Mouse (Mus musculus) forebrain, embryonic 14.5 days (tissue): ENCODE results near the gene Baiap2. TPM values are rescaled to one million over a fixed set of nuclear protein-coding genes. Genes with fewer than 3 reads are reported as not detected.

ENCODE experiments used
- ATAC-seq: fragments of 200-750 bp; cut with Nextera tagmentation; 2 replicates; pipeline ENCODE4 v1.8.0; 2017; ENCODE audit warnings: mild to moderate bottlenecking, moderate library complexity
- DNase-seq: peaks from one replicate; pipeline ENCODE4 v3.0.0-alpha.2; 2015; ENCODE audit warnings: low spot score
- H3K27ac ChIP-seq: fragments of 300-500 bp; sonication (generic); 2 replicates; pipeline ENCODE4 v1.5.1; 2014; ENCODE audit warnings: low read depth, mild to moderate bottlenecking, control low read depth, low read length, moderate library complexity
- H3K27me3 ChIP-seq: fragments of 300-500 bp; sonication (generic); replicated peaks from 2 replicates; pipeline ENCODE4 v1.6.1; 2014; ENCODE audit warnings: low read length, control low read depth, mixed read lengths; ENCODE audit not compliant: control insufficient read depth, insufficient read depth
- H3K36me3 ChIP-seq: fragments of 300-500 bp; sonication (generic); 2 replicates; pipeline ENCODE4 v1.6.1; 2014; ENCODE audit warnings: low read length, control low read depth; ENCODE audit not compliant: control insufficient read depth, insufficient read depth
- H3K4me1 ChIP-seq: fragments of 300-500 bp; sonication (generic); 2 replicates; pipeline ENCODE4 v1.6.1; 2014; ENCODE audit warnings: antibody characterized with exemption, low read length, control low read depth; ENCODE audit not compliant: control insufficient read depth, insufficient read depth
- H3K4me2 ChIP-seq: fragments of 300-500 bp; sonication (generic); 2 replicates; pipeline ENCODE4 v1.6.1; 2014; ENCODE audit warnings: mild to moderate bottlenecking, control low read depth, low read length
- H3K4me3 ChIP-seq: fragments of 300-500 bp; sonication (generic); 2 replicates; pipeline ENCODE4 v1.5.1; 2014; ENCODE audit warnings: low read depth, low read length, control low read depth
- H3K9ac ChIP-seq: fragments of 300-500 bp; sonication (generic); 2 replicates; pipeline ENCODE4 v1.6.1; 2014; ENCODE audit warnings: mild to moderate bottlenecking, low read length, control low read depth, moderate library complexity
- H3K9me3 ChIP-seq: fragments of 300-500 bp; sonication (generic); replicated peaks from 2 replicates; pipeline ENCODE4 v1.6.1; 2016; ENCODE audit warnings: low read length, control low read depth, mixed read lengths; ENCODE audit not compliant: control insufficient read depth
- WGBS: fragments of 180-500 bp; shearing (Covaris S2); extraction: QIAGEN DNeasy Blood & Tissue Kit; methylation state at CpG from one replicate; pipeline ENCODE4 v1.1.7; 2014; 5-methylcytosine and 5-hydroxymethylcytosine counted together
- polyA plus RNA-seq: library from polyadenylated mRNA; unstranded; fragments of >200 nt; fragmentation: Nextera tagmentation; extraction: Ambion mirVana; gene quantifications from 2 replicates; pipeline ENCODE4 v1.2.1, GENCODE M21; 2014

Gene Baiap2
- polyA plus RNA-seq, 1 experiment from 2014 or later = 18.7 TPM

DNA sequence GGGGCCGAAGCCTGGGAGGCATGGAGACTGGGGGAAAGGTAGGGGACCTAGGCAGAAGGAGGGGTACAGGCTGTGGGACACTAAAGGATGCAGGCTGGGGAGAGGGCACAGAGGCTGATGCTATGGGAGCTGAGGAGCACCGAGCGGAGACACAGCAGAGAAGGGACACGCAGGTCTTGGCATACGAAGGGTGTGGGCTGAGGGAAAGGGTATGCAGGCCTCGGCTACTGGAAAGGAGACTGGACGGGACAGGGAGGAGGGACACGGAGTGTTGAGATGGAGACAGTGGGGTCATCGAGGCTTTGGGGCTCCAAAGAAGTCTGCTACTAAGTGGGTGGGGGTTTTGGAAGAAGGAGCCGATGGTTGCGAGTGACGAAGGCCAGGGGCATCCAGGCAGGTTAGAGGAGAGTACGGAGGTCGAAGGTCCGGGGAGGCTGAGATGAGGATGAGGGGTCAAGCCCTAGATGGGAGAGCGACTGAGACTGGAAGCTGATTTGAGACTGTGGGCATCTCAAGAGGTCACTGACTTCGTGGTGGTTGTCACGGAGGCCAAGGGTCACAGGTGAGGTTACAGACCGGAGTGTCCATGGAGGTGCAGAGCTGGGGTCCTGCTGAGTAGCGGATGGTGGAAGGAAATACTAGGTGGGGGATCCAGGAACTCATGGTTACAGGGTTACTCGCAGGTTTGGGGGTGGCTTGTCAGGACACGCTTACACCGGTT is 105.1 kb downstream of the Baiap2 start:
- DNase-seq = peak; percentile 28
- H3K4me3 ChIP-seq = peak overlapping the region; percentile 66
- ATAC-seq = peak; percentile 37
- peak overlapping the region; percentile 81 for H3K27ac ChIP-seq
- H3K9me3 ChIP-seq = no peaks in the 10 kb centered on the region
- H3K27me3 ChIP-seq = no peaks in the 10 kb centered on the region
- peak overlapping the region; percentile 87 for H3K9ac ChIP-seq
- peaks cover 17% of the 10 kb centered on the region for H3K4me1 ChIP-seq
- 12% methylated on average over 23 of the region's 23 CpGs for WGBS
- no peaks in the 10 kb centered on the region for H3K36me3 ChIP-seq
- peak overlapping the region; percentile 80 for H3K4me2 ChIP-seq

DNA sequence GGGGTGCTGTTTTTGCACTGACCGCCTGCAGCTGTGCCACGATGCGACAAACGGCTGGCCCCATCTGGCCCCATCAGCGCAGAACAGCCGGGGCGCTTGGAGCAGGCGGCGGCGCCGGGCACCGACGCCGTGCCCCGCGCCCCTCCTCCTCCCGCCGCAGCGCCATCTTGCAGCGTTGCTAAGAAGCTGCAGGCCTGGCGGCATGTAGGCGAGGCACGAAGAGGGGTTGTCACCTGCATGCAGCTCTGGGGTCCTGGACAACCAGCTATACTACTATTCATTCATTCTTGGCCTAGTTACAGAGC is 105.6 kb downstream of the Baiap2 start:
- Histone ChIP-seq H3K9ac (peak overlapping the region; percentile 87; the same call in 1 of the 2 replicates), H3K36me3 (no peaks in the 10 kb centered on the region), H3K4me1 (peaks cover 17% of the 10 kb centered on the region), H3K27ac (no peak overlapping the region), H3K9me3 (no peaks in the 10 kb centered on the region), H3K4me2 (peak overlapping the region; percentile 80), H3K4me3 (peak overlapping the region; percentile 66), H3K27me3 (no peaks in the 10 kb centered on the region)
- 1% methylated on average over 23 of the region's 23 CpGs for WGBS
- DNase-seq = peak; percentile 80
- peak; percentile 64 for ATAC-seq

DNA sequence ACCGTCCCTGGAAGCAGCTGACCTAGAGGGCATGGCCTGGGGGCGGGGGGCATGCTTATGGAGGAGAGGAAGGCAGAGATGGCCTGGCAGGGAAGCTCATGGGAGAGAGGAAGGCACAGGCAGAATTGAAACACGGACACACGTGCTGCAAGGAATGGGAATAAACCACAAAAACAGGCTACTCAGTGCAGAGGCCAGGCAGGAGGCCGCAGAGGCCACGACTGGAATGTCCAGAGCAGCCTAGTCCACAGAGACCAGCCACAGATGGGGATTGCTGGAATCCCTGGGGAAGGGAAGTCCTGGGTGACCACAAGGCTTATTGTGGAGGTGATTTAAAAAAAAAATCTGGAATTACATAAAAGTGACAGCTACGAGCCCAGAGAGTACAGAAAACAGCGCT is 106.5 kb downstream of the Baiap2 start:
- WGBS = 86% methylated on average over 8 of the region's 8 CpGs
- Histone ChIP-seq H3K36me3 (no peaks in the 10 kb centered on the region), H3K4me3 (no peak overlapping the region), H3K9me3 (no peaks in the 10 kb centered on the region), H3K27me3 (no peaks in the 10 kb centered on the region), H3K4me1 (peaks cover 17% of the 10 kb centered on the region), H3K9ac (no peak overlapping the region), H3K4me2 (no peak overlapping the region), H3K27ac (no peak overlapping the region)
- ATAC-seq = no peak
- DNase-seq = no peak

DNA sequence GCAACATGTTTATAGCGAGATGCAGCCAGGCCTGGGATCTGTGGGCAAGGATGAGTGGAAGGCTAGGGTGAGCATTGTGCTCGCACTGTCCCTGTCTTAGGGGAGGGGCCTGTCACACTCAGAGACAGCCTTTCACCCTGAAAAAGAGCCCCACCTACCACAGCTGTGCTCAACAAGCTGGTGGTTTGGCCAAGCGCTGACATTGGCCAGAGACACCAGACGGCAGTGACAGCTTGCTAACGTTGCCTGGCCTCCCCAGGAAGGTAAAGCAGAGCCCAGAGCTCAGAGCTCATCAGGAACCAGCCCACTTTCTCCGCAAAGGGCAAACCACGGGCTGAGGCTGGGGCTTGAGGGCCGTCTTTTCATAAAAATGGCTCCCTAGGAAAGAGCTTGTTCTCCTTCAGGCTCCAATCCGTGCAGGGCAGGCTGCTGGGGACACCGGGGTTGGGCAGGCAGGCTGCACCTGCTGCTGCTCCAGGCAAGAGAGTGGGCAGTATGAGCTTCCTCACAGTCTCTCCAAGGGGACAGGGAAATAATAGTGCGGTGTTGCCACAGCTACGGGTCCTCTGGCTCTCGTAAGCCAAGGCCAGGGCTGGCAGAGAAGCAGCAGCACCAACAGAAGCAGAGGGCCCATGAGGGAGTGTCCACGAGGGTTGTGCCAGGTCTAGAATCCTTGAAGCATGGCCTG is 108.7 kb downstream of the Baiap2 start:
- DNase-seq (no peak), ATAC-seq (no peak)
- 47% methylated on average over 14 of the region's 14 CpGs for WGBS
- Histone ChIP-seq H3K27me3 (no peaks in the 10 kb centered on the region), H3K36me3 (no peaks in the 10 kb centered on the region), H3K9me3 (no peaks in the 10 kb centered on the region), H3K27ac (no peak overlapping the region; the same call in 1 of the 2 replicates), H3K4me1 (peaks cover 11% of the 10 kb centered on the region), H3K9ac (no peak overlapping the region), H3K4me3 (no peak overlapping the region), H3K4me2 (no peak overlapping the region)

DNA sequence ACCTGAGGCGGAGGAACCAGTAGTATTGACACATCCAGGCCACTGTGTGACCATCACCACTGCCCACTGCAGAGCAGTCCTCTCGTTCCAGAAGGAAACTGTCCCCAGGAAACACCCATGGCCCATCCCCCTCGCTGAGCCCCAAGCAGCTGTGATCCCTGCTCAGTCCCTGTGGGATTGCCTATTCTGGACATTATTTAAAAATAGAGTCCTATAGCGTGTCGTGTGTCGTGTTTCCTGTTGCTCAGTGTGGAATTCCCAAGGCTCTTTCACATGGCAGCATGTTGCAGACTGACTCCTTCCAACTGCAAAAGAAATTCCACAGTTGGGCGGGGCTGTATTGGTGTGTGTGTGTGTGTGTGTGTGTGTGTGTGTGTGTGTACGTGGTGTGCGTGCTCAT is 109.7 kb downstream of the Baiap2 start:
- Histone ChIP-seq H3K9ac (no peak overlapping the region), H3K4me3 (no peak overlapping the region), H3K36me3 (no peaks in the 10 kb centered on the region), H3K4me1 (peaks cover 8% of the 10 kb centered on the region), H3K27me3 (no peaks in the 10 kb centered on the region), H3K27ac (no peak overlapping the region), H3K9me3 (no peaks in the 10 kb centered on the region), H3K4me2 (no peak overlapping the region)
- no peak for ATAC-seq
- WGBS = 89% methylated on average over 9 of the region's 9 CpGs
- no peak for DNase-seq

DNA sequence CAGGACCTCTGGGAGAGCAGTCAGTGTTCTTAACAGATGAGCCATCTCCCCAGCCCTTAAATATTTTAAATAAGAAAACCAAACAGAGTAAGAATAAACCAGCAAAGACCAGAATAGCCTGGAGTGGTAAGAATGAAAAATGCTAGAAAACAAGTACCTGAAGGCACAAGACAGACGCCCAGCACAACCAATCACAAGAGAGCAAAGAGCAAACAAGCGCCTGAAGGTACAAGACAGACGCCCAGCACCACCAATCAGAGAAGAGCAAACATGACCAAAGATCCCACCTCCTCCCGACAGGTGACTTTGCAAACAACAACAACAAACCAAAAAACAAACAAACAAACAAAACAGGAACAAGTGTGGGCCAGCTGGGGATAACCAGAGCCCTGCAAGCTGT is 111.3 kb downstream of the Baiap2 start:
- H3K4me2 ChIP-seq = no peak overlapping the region
- H3K9me3 ChIP-seq = no peaks in the 10 kb centered on the region
- no peaks in the 10 kb centered on the region for H3K36me3 ChIP-seq
- no peak overlapping the region for H3K27ac ChIP-seq
- no peak overlapping the region for H3K4me3 ChIP-seq
- ATAC-seq (no peak), DNase-seq (no peak)
- H3K9ac ChIP-seq = no peak overlapping the region
- no peaks in the 10 kb centered on the region for H3K27me3 ChIP-seq
- 87% methylated on average over 4 of the region's 4 CpGs for WGBS
- H3K4me1 ChIP-seq = no peaks in the 10 kb centered on the region

DNA sequence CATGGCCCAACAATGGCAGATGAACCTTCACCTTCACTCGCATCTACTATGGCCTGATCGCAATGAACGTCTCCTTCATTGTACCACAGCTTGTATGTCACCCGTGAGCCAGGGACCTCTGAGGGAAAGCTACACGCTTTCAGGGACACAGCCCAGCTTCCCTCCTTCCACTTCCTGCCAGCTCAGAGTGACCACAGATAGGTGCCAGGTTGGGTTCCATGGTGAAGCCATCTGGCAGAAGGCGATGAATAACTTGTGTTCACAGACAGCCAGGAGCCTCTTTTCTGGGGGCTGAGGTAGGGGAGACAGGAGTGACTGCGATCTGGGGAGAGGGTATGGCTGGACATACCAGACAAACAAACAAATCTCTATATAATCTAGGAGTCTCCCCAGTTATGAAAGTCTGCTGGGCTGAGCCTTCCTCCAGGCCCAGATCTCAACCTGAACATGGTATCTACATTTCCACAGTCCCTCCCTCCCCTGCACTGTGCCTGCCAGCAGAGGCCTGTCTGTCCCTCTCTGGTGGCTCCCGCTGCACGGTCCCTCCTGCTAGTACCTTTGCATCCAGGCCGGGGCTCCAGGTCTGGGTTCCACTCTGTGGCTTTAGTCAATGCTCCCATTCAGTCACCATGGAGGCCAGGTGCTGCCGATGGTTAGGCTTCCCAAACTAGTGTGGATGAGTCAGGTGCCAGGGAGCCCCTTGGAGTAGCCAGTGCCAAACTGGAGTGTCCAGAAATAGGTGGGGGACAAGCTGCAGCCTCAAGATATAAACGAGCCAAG is 113.6 kb downstream of the Baiap2 start:
- Histone ChIP-seq H3K36me3 (no peaks in the 10 kb centered on the region), H3K9me3 (no peaks in the 10 kb centered on the region), H3K4me1 (no peaks in the 10 kb centered on the region), H3K27me3 (no peaks in the 10 kb centered on the region), H3K27ac (no peak overlapping the region), H3K9ac (no peak overlapping the region), H3K4me2 (no peak overlapping the region), H3K4me3 (no peak overlapping the region)
- 84% methylated on average over 12 of the region's 12 CpGs for WGBS
- DNase-seq (no peak), ATAC-seq (no peak)
